10 mouse cellular contexts compared by ENCODE assay signal in genomic region chr1:106039326-106039725, GRCm38 (mm10). TPM values are rescaled to one million over a fixed set of nuclear protein-coding genes. Genes with fewer than 3 reads are reported as not detected.
DNase-seq lines count a peak whose midpoint lies in the region; ATAC-seq lines count a peak whose summit lies in the region.
"Had no signal": no experiment of that assay in that cellular context is flagged by ENCODE, and none has a peak within 500 bp of the region (broad histone marks: within the 10 kb centered on the region; RNA-seq: fewer than 3 reads in every experiment).

No protein-coding gene starts in this region.

- peak overlapping the region; percentile 29; the same call in 1 of the 2 replicates for H3K4me3 ChIP-seq in heart, embryonic 10.5 days
- H3K4me3 ChIP-seq in heart, embryonic 14.5 days (ENCODE audit: control insufficient read depth in 1 of 2, insufficient read depth in 1 of 2, low read depth in 1 of 2, low read length in 2 of 2) = no peak overlapping the region
- H3K4me3 ChIP-seq in limb, embryonic 15.5 days = no peak overlapping the region
- H3K4me3 ChIP-seq: kidney, embryonic 15.5 days had no signal

- 39% methylated on average over 6 of the region's 6 CpGs for WGBS in heart, embryonic 10.5 days
- 8% methylated on average over 6 of the region's 6 CpGs for WGBS in heart, embryonic 14.5 days
- 61% methylated on average over 6 of the region's 6 CpGs for WGBS in limb, embryonic 15.5 days

- ATAC-seq in heart, embryonic 14.5 days (ENCODE audit: insufficient number of reproducible peaks, insufficient read depth, low FRiP score, low read depth) = peak; percentile 74
- 0 out of 2 replicates have a peak, but pooled peaks have one; percentile 27 for ATAC-seq in limb, embryonic 15.5 days (ENCODE audit: insufficient number of reproducible peaks, low FRiP score, low TSS enrichment, low read depth)
- ATAC-seq in granulocyte monocyte progenitor cell, adult 5-6 weeks (replicated peaks; ENCODE audit: poor library complexity, severe bottlenecking) = no peak
- ATAC-seq: liver, postnatal 0 days had no signal

- no peaks in the 10 kb centered on the region for H3K9me3 ChIP-seq in heart, embryonic 10.5 days
- H3K9me3 ChIP-seq in heart, embryonic 14.5 days (ENCODE audit: control insufficient read depth, low read length) = no peaks in the 10 kb centered on the region
- no peaks in the 10 kb centered on the region for H3K9me3 ChIP-seq in limb, embryonic 15.5 days
- H3K9me3 ChIP-seq: kidney, embryonic 15.5 days had no signal

- H3K27me3 ChIP-seq in heart, embryonic 10.5 days (ENCODE audit: insufficient read depth, poor library complexity, severe bottlenecking) = no peaks in the 10 kb centered on the region
- no peaks in the 10 kb centered on the region for H3K27me3 ChIP-seq in heart, embryonic 14.5 days (ENCODE audit: control insufficient read depth, insufficient read depth, low read length)
- H3K27me3 ChIP-seq in limb, embryonic 15.5 days = no peaks in the 10 kb centered on the region
- H3K27me3 ChIP-seq: kidney, embryonic 15.5 days had no signal

- peak overlapping the region; percentile 45; the same call in 1 of the 2 replicates for H3K9ac ChIP-seq in heart, embryonic 14.5 days (ENCODE audit: low read length)
- no peak overlapping the region for H3K9ac ChIP-seq in limb, embryonic 15.5 days
- H3K9ac ChIP-seq: kidney, embryonic 15.5 days; liver, postnatal 0 days had no signal

- peak; percentile 84 for DNase-seq in heart, embryonic 10.5 days (ENCODE audit: low spot score)
- DNase-seq in heart, adult 9 months (ENCODE audit: low spot score in 2 of 2) = no peak
- peak; percentile 28 for DNase-seq in lung, postnatal 10 days
- no peak for DNase-seq in lung, postnatal 36 days
- no peak for DNase-seq in ovary, postnatal 14 days (ENCODE audit: low spot score)
- DNase-seq: liver, postnatal 0 days had no signal

- peak overlapping the region; percentile 49 for H3K4me2 ChIP-seq in heart, embryonic 14.5 days (ENCODE audit: low read length)
- no peak overlapping the region for H3K4me2 ChIP-seq in limb, embryonic 15.5 days
- H3K4me2 ChIP-seq: kidney, embryonic 15.5 days had no signal

- peaks cover 7% of the 10 kb centered on the region; the same call in 1 of the 2 replicates for H3K36me3 ChIP-seq in heart, embryonic 10.5 days
- H3K36me3 ChIP-seq in heart, embryonic 14.5 days (ENCODE audit: control insufficient read depth, insufficient read depth, low read length) = 0 out of 2 replicates have a peak, but pooled peaks cover 1% of the 10 kb centered on the region
- H3K36me3 ChIP-seq in limb, embryonic 15.5 days = peaks cover 6% of the 10 kb centered on the region; the same call in 1 of the 2 replicates
- H3K36me3 ChIP-seq: kidney, embryonic 15.5 days had no signal

- peaks cover 33% of the 10 kb centered on the region for H3K4me1 ChIP-seq in heart, embryonic 10.5 days
- H3K4me1 ChIP-seq in heart, embryonic 14.5 days (ENCODE audit: control insufficient read depth in 2 of 2, insufficient read depth in 2 of 2, low read length in 2 of 2) = peaks cover 12 to 30% of the 10 kb centered on the region in 2 experiments
- peaks cover 10% of the 10 kb centered on the region for H3K4me1 ChIP-seq in limb, embryonic 15.5 days

- peak overlapping the region; percentile 67 for H3K27ac ChIP-seq in heart, embryonic 10.5 days
- H3K27ac ChIP-seq in heart, embryonic 14.5 days (replicated peaks in 1 of 2; ENCODE audit: control insufficient read depth in 1 of 2, insufficient read depth in 1 of 2, low read depth in 2 of 2, low read length in 2 of 2) = peak overlapping the region; percentile 78 to 87
- H3K27ac ChIP-seq in limb, embryonic 15.5 days = no peak overlapping the region
- H3K27ac ChIP-seq: kidney, embryonic 15.5 days had no signal

RNA-seq across cellular contexts. Expression of gene Zcchc2, which starts 49.1 kb away (rescaled TPM):
- 1.8 and 2.4 TPM in 2 replicates for polyA plus RNA-seq in heart, embryonic 10.5 days (2016; fragmentation: Nextera tagmentation; extraction: Ambion mirVana)
- polyA plus RNA-seq in heart, embryonic 14.5 days (2014; fragmentation: Nextera tagmentation; extraction: Ambion mirVana) = 2.3 and 2.6 TPM in 2 replicates
- 2.1 TPM in 2 replicates for polyA plus RNA-seq in limb, embryonic 15.5 days (2015; fragmentation: Nextera tagmentation; extraction: Ambion mirVana)
- 14.8 and 18.7 TPM in 2 replicates for total RNA-seq in granulocyte monocyte progenitor cell, adult 5-6 weeks (2014; fragmentation: Nextera tagmentation)
- total RNA-seq in granulocyte monocyte progenitor cell, adult 5-6 weeks (2017) = 13.7 and 15.9 TPM in 2 replicates

Comparison
In these comparisons a context has a peak if more than half of its experiments do, and no peak if none do; other contexts are left out.
1. DNase-seq: peak in heart, embryonic 10.5 days (single experiment) and lung, postnatal 10 days (single experiment); none in heart, adult 9 months (0 of 2), lung, postnatal 36 days (single experiment) and ovary, postnatal 14 days (single experiment).